Mouse (Mus musculus): ENCODE measurements around the gene Dera. TPM values are rescaled to one million over a fixed set of nuclear protein-coding genes. Genes with fewer than 3 reads are reported as not detected.
A peak's percentile ranks its signal among the peaks of the same experiment; 100 is the strongest.

Dera gene
- polyA plus RNA-seq, 1 experiment from 2014 or later: 51.8 TPM

GRCm38 (mm10) chr6:137752275-137752655 lies 2.1 kb upstream of the Dera start:
- Histone ChIP-seq H3K9ac (ENCODE audit: low read length) (no peak overlapping the region), H3K4me3 (ENCODE audit: low read depth, low read length) (no peak overlapping the region), H3K36me3 (ENCODE audit: control insufficient read depth, insufficient read depth, low read length) (peaks cover 6% of the 10 kb centered on the region; the same call in 1 of the 2 replicates), H3K4me2 (ENCODE audit: low read depth) (no peak overlapping the region), H3K27me3 (ENCODE audit: control insufficient read depth, insufficient read depth, low read length) (no peaks in the 10 kb centered on the region), H3K9me3 (ENCODE audit: control insufficient read depth, low read length) (no peaks in the 10 kb centered on the region), H3K4me1 (ENCODE audit: control insufficient read depth, insufficient read depth, low read length) (peaks cover 3% of the 10 kb centered on the region; the same call in 1 of the 2 replicates), H3K27ac (ENCODE audit: low read depth, low read length) (no peak overlapping the region)
- 93% methylated on average over 4 of the region's 4 CpGs for WGBS
- ATAC-seq (ENCODE audit: insufficient read depth, low FRiP score, low TSS enrichment): no peak
- DNase-seq (ENCODE audit: low spot score): no peak

GRCm38 (mm10) chr6:137754857-137755232 lies 499 bp downstream of the Dera start:
- WGBS: 4% methylated on average over 8 of the region's 8 CpGs
- Histone ChIP-seq H3K9me3 (ENCODE audit: control insufficient read depth, low read length) (no peaks in the 10 kb centered on the region), H3K27me3 (ENCODE audit: control insufficient read depth, insufficient read depth, low read length) (no peaks in the 10 kb centered on the region), H3K36me3 (ENCODE audit: control insufficient read depth, insufficient read depth, low read length) (0 out of 2 replicates have a peak, but pooled peaks cover under 1% of the 10 kb centered on the region), H3K4me3 (ENCODE audit: low read depth, low read length) (peak overlapping the region; percentile 68), H3K27ac (ENCODE audit: low read depth, low read length) (no peak overlapping the region), H3K4me1 (ENCODE audit: control insufficient read depth, insufficient read depth, low read length) (peaks cover 3% of the 10 kb centered on the region; the same call in 1 of the 2 replicates), H3K4me2 (ENCODE audit: low read depth) (peak overlapping the region; percentile 57), H3K9ac (ENCODE audit: low read length) (no peak overlapping the region; the same call in none of the 2 replicates)
- DNase-seq (ENCODE audit: low spot score): no peak
- ATAC-seq (ENCODE audit: insufficient read depth, low FRiP score, low TSS enrichment): no peak

GRCm38 (mm10) chr6:137756310-137756709 lies 2.0 kb downstream of the Dera start:
- Histone ChIP-seq H3K9me3 (ENCODE audit: control insufficient read depth, low read length) (no peaks in the 10 kb centered on the region), H3K27me3 (ENCODE audit: control insufficient read depth, insufficient read depth, low read length) (no peaks in the 10 kb centered on the region), H3K36me3 (ENCODE audit: control insufficient read depth, insufficient read depth, low read length) (no peaks in the 10 kb centered on the region), H3K4me1 (ENCODE audit: control insufficient read depth, insufficient read depth, low read length) (peaks cover 3% of the 10 kb centered on the region; the same call in 1 of the 2 replicates), H3K4me2 (ENCODE audit: low read depth) (no peak overlapping the region), H3K27ac (ENCODE audit: low read depth, low read length) (no peak overlapping the region), H3K4me3 (ENCODE audit: low read depth, low read length) (no peak overlapping the region), H3K9ac (ENCODE audit: low read length) (no peak overlapping the region)
- ATAC-seq (ENCODE audit: insufficient read depth, low FRiP score, low TSS enrichment) (no peak), DNase-seq (ENCODE audit: low spot score) (no peak)
- WGBS: 69% methylated on average over 5 of the region's 5 CpGs

GRCm38 (mm10) chr6:137757891-137758290 lies 3.5 kb downstream of the Dera start:
- H3K4me2 ChIP-seq (ENCODE audit: low read depth): no peak overlapping the region
- no peaks in the 10 kb centered on the region for H3K36me3 ChIP-seq (ENCODE audit: control insufficient read depth, insufficient read depth, low read length)
- peaks cover 3% of the 10 kb centered on the region; the same call in 1 of the 2 replicates for H3K4me1 ChIP-seq (ENCODE audit: control insufficient read depth, insufficient read depth, low read length)
- WGBS: 97% methylated on average over 1 of the region's 1 CpGs
- DNase-seq (ENCODE audit: low spot score) (no peak), ATAC-seq (ENCODE audit: insufficient read depth, low FRiP score, low TSS enrichment) (no peak)
- no peaks in the 10 kb centered on the region for H3K9me3 ChIP-seq (ENCODE audit: control insufficient read depth, low read length)
- no peaks in the 10 kb centered on the region for H3K27me3 ChIP-seq (ENCODE audit: control insufficient read depth, insufficient read depth, low read length)
- H3K27ac ChIP-seq (ENCODE audit: low read depth, low read length): no peak overlapping the region
- H3K9ac ChIP-seq (ENCODE audit: low read length): no peak overlapping the region
- H3K4me3 ChIP-seq (ENCODE audit: low read depth, low read length): no peak overlapping the region

- Histone ChIP-seq H3K4me3 (ENCODE audit: low read depth, low read length) (no peak overlapping the region), H3K27ac (ENCODE audit: low read depth, low read length) (no peak overlapping the region), H3K9ac (ENCODE audit: low read length) (no peak overlapping the region), H3K9me3 (ENCODE audit: control insufficient read depth, low read length) (no peaks in the 10 kb centered on the region), H3K27me3 (ENCODE audit: control insufficient read depth, insufficient read depth, low read length) (no peaks in the 10 kb centered on the region), H3K4me1 (ENCODE audit: control insufficient read depth, insufficient read depth, low read length) (peaks cover 3% of the 10 kb centered on the region; the same call in 1 of the 2 replicates), H3K4me2 (ENCODE audit: low read depth) (no peak overlapping the region), H3K36me3 (ENCODE audit: control insufficient read depth, insufficient read depth, low read length) (no peaks in the 10 kb centered on the region)
- ATAC-seq (ENCODE audit: insufficient read depth, low FRiP score, low TSS enrichment) (0 out of 2 replicates have a peak, but pooled peaks have one; percentile 11), DNase-seq (ENCODE audit: low spot score) (no peak)
- 30% methylated on average over 8 of the region's 8 CpGs for WGBS
These were observed 5.3 kb downstream of the Dera start for GRCm38 (mm10) chr6:137759681-137760080.

GRCm38 (mm10) chr6:137760966-137761365 lies 6.6 kb downstream of the Dera start:
- no peak overlapping the region for H3K9ac ChIP-seq (ENCODE audit: low read length)
- H3K36me3 ChIP-seq (ENCODE audit: control insufficient read depth, insufficient read depth, low read length): no peaks in the 10 kb centered on the region
- no peaks in the 10 kb centered on the region for H3K4me1 ChIP-seq (ENCODE audit: control insufficient read depth, insufficient read depth, low read length)
- no peaks in the 10 kb centered on the region for H3K9me3 ChIP-seq (ENCODE audit: control insufficient read depth, low read length)
- 86% methylated on average over 15 of the region's 15 CpGs for WGBS
- ATAC-seq (ENCODE audit: insufficient read depth, low FRiP score, low TSS enrichment) (no peak), DNase-seq (ENCODE audit: low spot score) (no peak)
- no peaks in the 10 kb centered on the region for H3K27me3 ChIP-seq (ENCODE audit: control insufficient read depth, insufficient read depth, low read length)
- no peak overlapping the region for H3K4me3 ChIP-seq (ENCODE audit: low read depth, low read length)
- H3K27ac ChIP-seq (ENCODE audit: low read depth, low read length): no peak overlapping the region
- no peak overlapping the region for H3K4me2 ChIP-seq (ENCODE audit: low read depth)

GRCm38 (mm10) chr6:137764572-137765210 lies 10.3 kb downstream of the Dera start:
- Histone ChIP-seq H3K4me3 (ENCODE audit: low read depth, low read length) (no peak overlapping the region), H3K4me2 (ENCODE audit: low read depth) (no peak overlapping the region), H3K9me3 (ENCODE audit: control insufficient read depth, low read length) (no peaks in the 10 kb centered on the region), H3K9ac (ENCODE audit: low read length) (no peak overlapping the region), H3K4me1 (ENCODE audit: control insufficient read depth, insufficient read depth, low read length) (no peaks in the 10 kb centered on the region), H3K27me3 (ENCODE audit: control insufficient read depth, insufficient read depth, low read length) (no peaks in the 10 kb centered on the region), H3K27ac (ENCODE audit: low read depth, low read length) (no peak overlapping the region), H3K36me3 (ENCODE audit: control insufficient read depth, insufficient read depth, low read length) (no peaks in the 10 kb centered on the region)
- no peak for ATAC-seq (ENCODE audit: insufficient read depth, low FRiP score, low TSS enrichment)
- no peak for DNase-seq (ENCODE audit: low spot score)
- WGBS: 41% methylated on average over 3 of the region's 3 CpGs

- no peak for DNase-seq (ENCODE audit: low spot score)
- no peak for ATAC-seq (ENCODE audit: insufficient read depth, low FRiP score, low TSS enrichment)
- Histone ChIP-seq H3K4me3 (ENCODE audit: low read depth, low read length) (no peak overlapping the region), H3K36me3 (ENCODE audit: control insufficient read depth, insufficient read depth, low read length) (no peaks in the 10 kb centered on the region), H3K9ac (ENCODE audit: low read length) (no peak overlapping the region), H3K4me1 (ENCODE audit: control insufficient read depth, insufficient read depth, low read length) (no peaks in the 10 kb centered on the region), H3K9me3 (ENCODE audit: control insufficient read depth, low read length) (no peaks in the 10 kb centered on the region), H3K27ac (ENCODE audit: low read depth, low read length) (no peak overlapping the region), H3K27me3 (ENCODE audit: control insufficient read depth, insufficient read depth, low read length) (no peaks in the 10 kb centered on the region), H3K4me2 (ENCODE audit: low read depth) (no peak overlapping the region)
These were observed 11.8 kb downstream of the Dera start for GRCm38 (mm10) chr6:137766177-137766576.

- no peaks in the 10 kb centered on the region for H3K4me1 ChIP-seq (ENCODE audit: control insufficient read depth, insufficient read depth, low read length)
- H3K27ac ChIP-seq (ENCODE audit: low read depth, low read length): no peak overlapping the region
- no peak overlapping the region for H3K4me3 ChIP-seq (ENCODE audit: low read depth, low read length)
- H3K27me3 ChIP-seq (ENCODE audit: control insufficient read depth, insufficient read depth, low read length): no peaks in the 10 kb centered on the region
- no peak overlapping the region for H3K9ac ChIP-seq (ENCODE audit: low read length)
- ATAC-seq (ENCODE audit: insufficient read depth, low FRiP score, low TSS enrichment): no peak
- no peaks in the 10 kb centered on the region for H3K36me3 ChIP-seq (ENCODE audit: control insufficient read depth, insufficient read depth, low read length)
- DNase-seq (ENCODE audit: low spot score): no peak
- 47% methylated on average over 3 of the region's 3 CpGs for WGBS
- no peaks in the 10 kb centered on the region for H3K9me3 ChIP-seq (ENCODE audit: control insufficient read depth, low read length)
- H3K4me2 ChIP-seq (ENCODE audit: low read depth): no peak overlapping the region
These were observed 17.4 kb downstream of the Dera start for GRCm38 (mm10) chr6:137771621-137772250.
